Mouse (Mus musculus) embryo, embryonic 10.5 days (tissue): ENCODE data around the gene Rab11fip5.

ENCODE experiments used
- DNase-seq: peaks from one replicate; pipeline ENCODE4 v3.0.0-alpha.2; 2015; ENCODE audit warnings: low spot score

The Rab11fip5 gene

GRCm38 (mm10) chr6:85373951-85374733 lies at the start of gene Rab11fip5:
Gene Rab11fip5, minus strand, starts transcription at chr6:85374634.
- DNase-seq, result peak; percentile 29

- no peak for DNase-seq
Measured at GRCm38 (mm10) chr6:85423836-85424379, 49.5 kb upstream of the Rab11fip5 start, which contains the start of gene Noto. Gene Noto, plus strand, starts transcription at chr6:85423886.

- no peak for DNase-seq
Measured at GRCm38 (mm10) chr6:85419150-85419549, 44.7 kb upstream of the Rab11fip5 start.

- no peak for DNase-seq
Measured at GRCm38 (mm10) chr6:85415829-85416228, 41.4 kb upstream of the Rab11fip5 start.

GRCm38 (mm10) chr6:85410771-85411273 lies 36.4 kb upstream of the Rab11fip5 start:
- DNase-seq, result peak; percentile 88

GRCm38 (mm10) chr6:85409003-85409402 lies 34.6 kb upstream of the Rab11fip5 start:
- DNase-seq, result peak; percentile 62

GRCm38 (mm10) chr6:85403039-85403438 lies 28.6 kb upstream of the Rab11fip5 start:
- DNase-seq, result no peak

GRCm38 (mm10) chr6:85402613-85403012 lies 28.2 kb upstream of the Rab11fip5 start:
- no peak for DNase-seq

- no peak for DNase-seq
Measured at GRCm38 (mm10) chr6:85399715-85400114, 25.3 kb upstream of the Rab11fip5 start.

GRCm38 (mm10) chr6:85397165-85397564 lies 22.7 kb upstream of the Rab11fip5 start:
- DNase-seq, result peak; percentile 44

- no peak for DNase-seq
Measured at GRCm38 (mm10) chr6:85395360-85395759, 20.9 kb upstream of the Rab11fip5 start.

- peak; percentile 84 for DNase-seq
Measured at GRCm38 (mm10) chr6:85391803-85392202, 17.4 kb upstream of the Rab11fip5 start.

- DNase-seq, result no peak
Measured at GRCm38 (mm10) chr6:85388608-85389007, 14.2 kb upstream of the Rab11fip5 start.

- DNase-seq, result no peak
Measured at GRCm38 (mm10) chr6:85382791-85383190, 8.4 kb upstream of the Rab11fip5 start.

- DNase-seq, result no peak
Measured at GRCm38 (mm10) chr6:85381648-85382020, 7.2 kb upstream of the Rab11fip5 start.

GRCm38 (mm10) chr6:85380901-85381647 lies 6.6 kb upstream of the Rab11fip5 start:
- DNase-seq, result peak; percentile 30

- DNase-seq, result peak; percentile 96
Measured at GRCm38 (mm10) chr6:85380201-85380900, 5.9 kb upstream of the Rab11fip5 start.

- no peak for DNase-seq
Measured at GRCm38 (mm10) chr6:85378629-85379028, 4.2 kb upstream of the Rab11fip5 start.

GRCm38 (mm10) chr6:85377876-85378275 lies 3.4 kb upstream of the Rab11fip5 start:
- DNase-seq, result no peak

GRCm38 (mm10) chr6:85377066-85377734 lies 2.8 kb upstream of the Rab11fip5 start:
- no peak for DNase-seq

- peak; percentile 99 for DNase-seq
Measured at GRCm38 (mm10) chr6:85374734-85375114, 290 bp upstream of the Rab11fip5 start.
